Mouse (Mus musculus): Measurements from ENCODE around the gene Gm6583. TPM values are rescaled to one million over a fixed set of nuclear protein-coding genes. Genes with fewer than 3 reads are reported as not detected.

Gm6583 gene
- polyA plus RNA-seq, 1 experiment from 2014 or later, result 0.22 TPM

DNA sequence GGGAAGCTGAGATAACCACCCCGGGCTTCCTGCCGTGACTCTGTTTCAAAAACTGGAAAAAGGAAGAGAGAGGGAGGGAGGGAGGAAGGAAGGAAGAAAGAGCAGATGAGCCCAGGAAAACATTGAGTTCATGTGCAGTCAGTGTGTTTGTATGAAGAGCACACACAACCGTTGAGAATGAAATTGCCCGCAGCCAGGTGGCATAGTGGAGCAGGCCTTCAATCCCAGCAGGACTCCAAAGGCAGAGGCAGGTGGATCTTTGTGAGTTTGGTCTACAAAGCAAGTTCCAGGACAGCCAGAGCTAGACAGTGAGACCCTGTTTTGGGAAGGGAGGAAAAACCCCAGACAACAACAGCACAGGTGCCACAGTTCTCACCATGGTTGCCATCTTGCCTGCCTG, 11.5 kb upstream of the Gm6583 start:
- WGBS, result 91% methylated on average over 4 of the region's 4 CpGs
- Histone ChIP-seq H3K4me3 (replicated peaks) (no peak overlapping the region), H3K4me2 (no peak overlapping the region), H3K27ac (no peak overlapping the region), H3K36me3 (peaks cover 29% of the 10 kb centered on the region), H3K9ac (no peak overlapping the region), H3K4me1 (no peaks in the 10 kb centered on the region), H3K9me3 (no peaks in the 10 kb centered on the region), H3K27me3 (replicated peaks) (no peaks in the 10 kb centered on the region)
- no peak for ATAC-seq (ENCODE audit: insufficient read depth, low FRiP score, low read depth)

DNA sequence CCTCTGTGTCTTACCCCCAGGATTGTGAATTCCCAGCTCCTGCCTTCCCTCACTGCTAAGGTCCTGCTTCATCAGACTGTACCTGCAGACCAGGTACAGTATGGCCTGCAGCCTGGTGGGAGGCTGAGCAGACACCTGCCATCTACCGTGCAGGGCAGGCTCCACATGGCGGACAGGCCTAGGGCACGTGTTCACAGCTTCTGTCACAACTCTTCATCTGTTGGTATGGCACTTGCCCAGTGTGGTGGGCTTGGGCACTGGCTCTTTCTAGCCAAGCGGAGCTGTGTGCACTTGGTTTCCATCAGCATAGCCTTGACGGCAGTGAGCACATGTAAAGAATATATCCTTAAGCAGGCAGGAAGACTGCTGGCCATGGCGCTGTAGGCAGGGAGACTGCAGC, 11.0 kb upstream of the Gm6583 start:
- Histone ChIP-seq H3K27me3 (replicated peaks) (no peaks in the 10 kb centered on the region), H3K27ac (no peak overlapping the region), H3K9me3 (no peaks in the 10 kb centered on the region), H3K9ac (no peak overlapping the region), H3K4me1 (no peaks in the 10 kb centered on the region), H3K4me2 (no peak overlapping the region), H3K4me3 (replicated peaks) (no peak overlapping the region), H3K36me3 (peaks cover 29% of the 10 kb centered on the region)
- WGBS, result 96% methylated on average over 6 of the region's 6 CpGs
- no peak for ATAC-seq (ENCODE audit: insufficient read depth, low FRiP score, low read depth)

DNA sequence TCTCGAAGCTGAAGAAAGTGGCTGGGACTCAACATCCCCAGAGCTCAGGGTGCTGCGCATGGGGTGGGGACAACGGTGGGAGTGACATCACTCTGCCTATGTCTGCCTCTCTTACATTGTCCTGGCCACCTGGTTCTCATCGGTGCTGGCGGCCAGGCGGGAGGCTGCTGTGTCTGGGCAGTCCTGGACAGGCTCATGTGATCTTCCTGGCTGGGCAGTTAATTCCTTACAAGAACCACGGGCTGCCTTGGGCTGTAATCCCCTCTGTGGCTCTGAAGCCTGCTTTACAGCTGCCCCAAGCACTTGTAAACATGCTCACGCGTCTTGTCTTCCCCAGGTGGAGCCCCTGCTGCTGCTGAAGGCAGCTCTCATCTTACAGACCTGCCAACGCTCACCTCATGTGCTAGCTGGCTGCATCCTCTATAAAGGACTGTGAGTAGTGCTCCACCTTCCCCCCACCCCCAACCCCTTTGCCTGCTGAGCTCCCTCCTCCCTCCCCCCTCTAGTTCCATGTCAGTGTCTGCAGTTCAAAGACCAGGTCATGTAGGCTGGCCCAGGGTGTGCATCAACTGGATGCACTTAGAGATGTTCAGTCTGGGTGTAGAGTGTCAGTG, 8.5 kb upstream of the Gm6583 start:
- H3K9me3 ChIP-seq, result no peaks in the 10 kb centered on the region
- ATAC-seq (ENCODE audit: insufficient read depth, low FRiP score, low read depth), result no peak
- WGBS, result 56% methylated on average over 10 of the region's 10 CpGs
- H3K36me3 ChIP-seq, result peaks cover 22% of the 10 kb centered on the region
- H3K4me3 ChIP-seq (replicated peaks), result no peak overlapping the region
- no peak overlapping the region for H3K27ac ChIP-seq
- no peak overlapping the region for H3K9ac ChIP-seq
- H3K4me1 ChIP-seq, result no peaks in the 10 kb centered on the region
- H3K27me3 ChIP-seq (replicated peaks), result no peaks in the 10 kb centered on the region
- no peak overlapping the region for H3K4me2 ChIP-seq

DNA sequence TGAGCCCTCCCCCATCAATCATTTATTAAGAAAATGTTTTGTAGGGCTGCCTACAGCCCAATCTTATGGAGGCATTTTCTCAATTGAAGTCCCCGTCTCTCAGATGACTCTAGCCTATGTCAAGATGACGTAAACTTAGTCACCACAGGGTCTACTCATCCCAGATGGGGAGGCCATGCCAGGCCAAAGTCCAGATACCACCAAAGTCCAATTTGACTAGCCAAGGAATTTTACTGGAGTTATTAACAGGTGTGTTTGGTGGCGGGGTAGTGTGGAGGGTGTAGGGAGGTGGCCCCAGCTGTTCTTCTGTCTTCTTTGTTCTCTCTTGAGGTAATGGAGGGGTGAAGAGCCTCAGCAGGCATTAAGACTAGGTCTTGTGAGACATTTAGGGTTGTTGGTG, 4.2 kb upstream of the Gm6583 start:
- no peaks in the 10 kb centered on the region for H3K9me3 ChIP-seq
- no peak overlapping the region for H3K9ac ChIP-seq
- WGBS, result 93% methylated on average over 3 of the region's 3 CpGs
- no peaks in the 10 kb centered on the region for H3K4me1 ChIP-seq
- H3K27ac ChIP-seq, result no peak overlapping the region
- no peak overlapping the region for H3K4me2 ChIP-seq
- H3K27me3 ChIP-seq (replicated peaks), result no peaks in the 10 kb centered on the region
- ATAC-seq (ENCODE audit: insufficient read depth, low FRiP score, low read depth), result no peak
- peaks cover 6% of the 10 kb centered on the region for H3K36me3 ChIP-seq
- no peak overlapping the region for H3K4me3 ChIP-seq (replicated peaks)

- WGBS, result 75% methylated on average over 4 of the region's 4 CpGs
- Histone ChIP-seq H3K4me3 (replicated peaks) (no peak overlapping the region), H3K27ac (no peak overlapping the region), H3K9me3 (no peaks in the 10 kb centered on the region), H3K36me3 (peaks cover under 1% of the 10 kb centered on the region; the same call in 1 of the 2 replicates), H3K4me1 (no peaks in the 10 kb centered on the region), H3K4me2 (no peak overlapping the region), H3K9ac (no peak overlapping the region), H3K27me3 (replicated peaks) (no peaks in the 10 kb centered on the region)
- ATAC-seq (ENCODE audit: insufficient read depth, low FRiP score, low read depth), result no peak
Observed at GRCm38 (mm10) chr5:112359520-112359919, 3.7 kb upstream of the Gm6583 start.

DNA sequence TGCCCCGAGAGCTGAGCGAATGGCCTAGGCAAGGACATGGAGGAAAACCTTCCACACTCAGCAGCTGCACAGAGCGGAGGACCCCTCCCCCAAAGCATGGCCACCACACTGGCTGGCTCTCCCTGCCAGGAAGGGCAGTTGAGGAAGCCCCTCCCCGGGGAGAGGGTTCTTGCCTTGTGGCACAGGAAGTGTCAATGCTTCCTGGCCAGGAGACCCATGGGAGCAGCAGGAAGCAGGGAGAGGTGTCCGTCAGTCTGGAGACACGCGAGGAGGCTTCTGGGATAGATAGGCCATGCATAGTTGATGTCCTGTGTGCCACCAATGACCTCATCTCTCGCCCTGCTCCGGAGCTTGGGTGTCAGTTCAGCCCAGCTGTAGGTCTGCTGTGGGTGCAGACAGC, 489 bp upstream of the Gm6583 start:
- ATAC-seq (ENCODE audit: insufficient read depth, low FRiP score, low read depth), result 0 out of 2 replicates have a peak, but pooled peaks have one; percentile 4
- 91% methylated on average over 9 of the region's 9 CpGs for WGBS

GRCm38 (mm10) chr5:112355493-112355892, 340 bp downstream of the Gm6583 start:
- ATAC-seq (ENCODE audit: insufficient read depth, low FRiP score, low read depth), result no peak
- WGBS, result 80% methylated on average over 6 of the region's 6 CpGs
- H3K9me3 ChIP-seq, result no peaks in the 10 kb centered on the region
- H3K36me3 ChIP-seq, result peaks cover under 1% of the 10 kb centered on the region; the same call in 1 of the 2 replicates
- no peak overlapping the region for H3K9ac ChIP-seq
- no peak overlapping the region for H3K4me3 ChIP-seq (replicated peaks)
- no peak overlapping the region for H3K4me2 ChIP-seq
- H3K27ac ChIP-seq, result no peak overlapping the region
- H3K4me1 ChIP-seq, result no peaks in the 10 kb centered on the region
- no peaks in the 10 kb centered on the region for H3K27me3 ChIP-seq (replicated peaks)

More for the DNA sequence above, 489 bp upstream of the Gm6583 start:
- H3K27ac ChIP-seq, result no peak overlapping the region
- no peak overlapping the region for H3K4me3 ChIP-seq (replicated peaks)
- H3K9me3 ChIP-seq, result no peaks in the 10 kb centered on the region
- H3K27me3 ChIP-seq (replicated peaks), result no peaks in the 10 kb centered on the region
- H3K4me2 ChIP-seq, result no peak overlapping the region
- H3K4me1 ChIP-seq, result no peaks in the 10 kb centered on the region
- no peaks in the 10 kb centered on the region for H3K36me3 ChIP-seq
- H3K9ac ChIP-seq, result no peak overlapping the region

DNA sequence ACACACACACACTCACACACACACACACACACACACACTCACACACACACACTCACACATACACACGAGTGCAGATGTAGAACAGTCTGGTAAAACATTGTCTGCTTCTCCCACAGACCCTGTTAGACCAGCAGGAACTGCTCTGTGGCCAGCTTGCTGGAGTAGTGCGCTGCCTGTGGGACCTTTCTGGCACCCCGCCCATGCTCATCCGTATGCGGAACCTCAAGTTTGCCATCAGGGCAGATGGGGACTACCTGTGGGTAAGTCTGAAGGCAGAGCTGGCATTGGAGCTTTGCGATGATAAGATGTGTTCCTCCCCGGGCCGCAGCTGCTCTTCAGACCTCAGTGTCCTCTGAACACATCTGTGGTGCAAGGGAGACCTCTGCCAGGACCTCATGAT, 6.7 kb downstream of the Gm6583 start:
- ATAC-seq (ENCODE audit: insufficient read depth, low FRiP score, low read depth), result no peak
- Histone ChIP-seq H3K9me3 (no peaks in the 10 kb centered on the region), H3K27me3 (replicated peaks) (no peaks in the 10 kb centered on the region), H3K9ac (no peak overlapping the region), H3K4me1 (peaks cover 9% of the 10 kb centered on the region; the same call in 1 of the 2 replicates), H3K36me3 (peaks cover 10% of the 10 kb centered on the region), H3K4me3 (replicated peaks) (no peak overlapping the region), H3K4me2 (no peak overlapping the region), H3K27ac (no peak overlapping the region)
- 87% methylated on average over 8 of the region's 8 CpGs for WGBS

GRCm38 (mm10) chr5:112346211-112346965, 9.4 kb downstream of the Gm6583 start:
- WGBS, result 83% methylated on average over 16 of the region's 16 CpGs
- H3K4me1 ChIP-seq, result peaks cover 24% of the 10 kb centered on the region
- no peak overlapping the region for H3K4me2 ChIP-seq
- no peaks in the 10 kb centered on the region for H3K27me3 ChIP-seq (replicated peaks)
- H3K9me3 ChIP-seq, result no peaks in the 10 kb centered on the region
- ATAC-seq (ENCODE audit: insufficient read depth, low FRiP score, low read depth), result no peak
- H3K36me3 ChIP-seq, result peaks cover 10% of the 10 kb centered on the region
- H3K27ac ChIP-seq, result no peak overlapping the region
- H3K9ac ChIP-seq, result no peak overlapping the region
- no peak overlapping the region for H3K4me3 ChIP-seq (replicated peaks)

DNA sequence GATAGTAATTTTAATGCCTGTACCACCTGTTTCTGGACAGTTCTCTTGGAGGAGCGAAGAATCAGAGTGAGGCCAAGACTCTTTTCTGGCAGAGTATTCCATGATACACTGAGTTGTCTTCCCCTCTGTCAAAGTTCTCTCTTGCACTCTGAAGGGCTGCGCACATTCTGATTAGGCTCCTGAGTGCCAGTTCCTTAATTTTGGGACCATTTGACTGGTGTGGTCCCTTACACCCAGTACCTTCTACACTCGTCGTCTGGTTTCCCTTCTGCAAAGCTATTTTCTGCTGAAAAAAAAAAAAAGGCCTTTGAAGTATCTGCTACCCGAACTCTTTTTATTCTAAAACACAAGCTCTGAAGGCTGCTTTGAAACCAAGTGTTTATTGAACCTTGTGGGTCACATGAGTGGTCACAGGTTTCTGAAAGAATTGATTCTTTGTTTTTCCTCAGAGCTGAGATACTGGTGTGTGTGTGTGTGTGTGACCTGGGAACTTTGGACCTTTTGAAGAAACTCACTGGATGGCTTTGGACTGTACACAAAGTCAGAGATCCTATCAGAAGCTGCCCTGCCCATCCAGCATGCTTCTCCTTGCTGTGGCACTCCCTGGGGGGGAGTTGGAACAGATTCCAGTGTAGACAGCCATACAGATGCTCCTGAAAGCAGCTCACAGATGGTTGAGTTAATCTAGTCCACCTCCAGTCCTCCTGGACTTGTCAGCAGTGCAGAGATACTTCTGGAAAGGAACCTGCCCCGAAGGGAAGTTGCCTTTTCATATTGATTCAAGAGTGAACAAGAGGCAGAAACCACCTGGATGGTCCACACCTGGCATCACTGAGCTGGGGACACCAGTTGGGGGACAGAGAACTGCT, 11.5 kb downstream of the Gm6583 start:
- peak overlapping the region; percentile 87; the same call in 1 of the 2 replicates for H3K4me2 ChIP-seq
- no peak overlapping the region for H3K9ac ChIP-seq
- H3K4me3 ChIP-seq (replicated peaks), result no peak overlapping the region
- H3K27me3 ChIP-seq (replicated peaks), result no peaks in the 10 kb centered on the region
- no peaks in the 10 kb centered on the region for H3K9me3 ChIP-seq
- ATAC-seq (ENCODE audit: insufficient read depth, low FRiP score, low read depth), result peak; percentile 63; the same call in 1 of the 2 replicates
- 73% methylated on average over 6 of the region's 6 CpGs for WGBS
- H3K36me3 ChIP-seq, result peaks cover 8% of the 10 kb centered on the region; the same call in 1 of the 2 replicates
- H3K4me1 ChIP-seq, result peaks cover 24% of the 10 kb centered on the region
- peak overlapping the region; percentile 1; the same call in 1 of the 2 replicates for H3K27ac ChIP-seq

DNA sequence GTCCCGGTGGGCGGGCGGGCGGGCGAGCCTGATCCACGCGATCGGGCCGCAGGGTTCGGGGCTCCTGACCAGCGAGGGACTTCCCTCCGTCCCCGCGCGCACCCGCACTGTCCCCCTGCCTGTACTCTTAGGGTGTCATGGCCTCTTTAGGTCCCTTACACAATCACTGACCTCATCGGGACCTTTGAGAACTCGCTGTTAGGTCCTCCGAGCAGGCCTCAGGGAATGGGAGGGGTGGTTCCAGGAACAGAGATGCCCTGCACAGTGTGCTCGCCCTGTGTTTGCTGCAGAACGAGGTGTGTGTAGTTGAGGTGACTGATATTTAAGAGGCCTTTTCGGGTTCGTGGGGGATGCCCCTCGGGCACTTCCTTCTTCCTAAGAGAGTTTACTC, 12.6 kb downstream of the Gm6583 start:
- under 1% methylated on average over 24 of the region's 24 CpGs for WGBS
- H3K4me1 ChIP-seq, result peaks cover 24% of the 10 kb centered on the region

More for the DNA sequence above, 12.6 kb downstream of the Gm6583 start:
- peak overlapping the region; percentile 66 for H3K27ac ChIP-seq
- H3K36me3 ChIP-seq, result peaks cover 11% of the 10 kb centered on the region
- H3K9ac ChIP-seq, result peak overlapping the region; percentile 82
- H3K27me3 ChIP-seq (replicated peaks), result no peaks in the 10 kb centered on the region
- peak; percentile 54 for ATAC-seq (ENCODE audit: insufficient read depth, low FRiP score, low read depth)
- peak overlapping the region; percentile 87 for H3K4me2 ChIP-seq
- no peaks in the 10 kb centered on the region for H3K9me3 ChIP-seq
- H3K4me3 ChIP-seq (replicated peaks), result peak overlapping the region; percentile 96
